Mouse (Mus musculus) E14TG2a.4 (cell line): ENCODE results near the gene Larp4b.

Experiments
- CTCF ChIP-seq: conservative IDR thresholded peaks from 2 replicates; pipeline ENCODE4 v1.5.1; 2014; ENCODE audit warnings: low read length
- NANOG ChIP-seq: IDR thresholded peaks from 2 replicates; pipeline ENCODE4 v1.6.1; 2014; ENCODE audit warnings: borderline replicate concordance, low read length, mixed read lengths
- POU5F1 ChIP-seq: IDR thresholded peaks from 2 replicates; pipeline ENCODE4 v1.6.1; 2014; ENCODE audit warnings: low read length, borderline replicate concordance

DNA sequence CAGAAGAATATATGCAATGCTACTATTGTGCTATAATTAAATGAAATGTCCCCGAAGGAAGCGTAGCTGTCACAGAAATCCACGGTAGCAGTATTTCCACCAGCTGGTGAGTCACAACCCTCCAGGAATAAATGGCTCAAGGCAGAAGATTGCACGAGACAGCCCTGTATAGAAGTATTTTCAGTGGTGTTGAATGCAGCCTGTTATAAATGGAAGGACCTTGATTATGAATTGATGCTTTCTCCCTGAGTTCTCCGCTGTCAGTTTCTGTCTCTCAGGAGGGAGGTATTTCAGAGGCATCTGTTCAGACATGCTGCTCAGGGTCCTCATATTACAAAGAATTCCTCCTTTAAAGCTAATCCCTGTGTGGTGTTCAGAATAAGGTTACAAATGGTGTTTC, 27.6 kb upstream of the Larp4b start:
- TF ChIP-seq CTCF (no peak), NANOG (no peak), POU5F1 (no peak)
